Mouse (Mus musculus) gastrocnemius, adult 8-10 months (tissue): Measurements from ENCODE around the gene 2810006K23Rik. TPM values are rescaled to one million over a fixed set of nuclear protein-coding genes. Genes with fewer than 3 reads are reported as not detected.
A peak's percentile ranks its signal among the peaks of the same experiment; 100 is the strongest.
"Not testable (repeated sequence)": the region's sequence is repeated elsewhere in the genome, so short reads cannot be mapped to it uniquely, and the experiment has no call there.

Source experiments
- DNase-seq, 2 experiments: peaks; one replicate each; pipeline ENCODE4 v3.0.0; 2022; ENCODE audit warnings: low spot score in 2 of 2
- total RNA-seq, 4 experiments: library from RNA; stranded (reverse); gene quantifications; 2 replicates each; pipeline ENCODE4 v1.2.4; 2022

2810006K23Rik gene
- 1 to 10 TPM; 6.4 to 7.5 (median 7.0) TPM for total RNA-seq

GRCm38 (mm10) chr5:124327510-124328364 is at the start of gene 2810006K23Rik, which contains the start of gene Mphosph9:
TSS of gene 2810006K23Rik (plus strand) at chr5:124328089.
TSS of gene Mphosph9 (minus strand) at chr5:124327972.
- DNase-seq = peak; percentile 98 to 99

GRCm38 (mm10) chr5:124282854-124283253 is 45.0 kb upstream of the 2810006K23Rik start:
- no peak for DNase-seq

- no peak for DNase-seq
These were observed 43.6 kb upstream of the 2810006K23Rik start for GRCm38 (mm10) chr5:124284330-124284729.

- no peak for DNase-seq
These were observed 40.2 kb upstream of the 2810006K23Rik start for GRCm38 (mm10) chr5:124287616-124288247.

- DNase-seq = no peak
These were observed 37.7 kb upstream of the 2810006K23Rik start for GRCm38 (mm10) chr5:124290216-124290615.

GRCm38 (mm10) chr5:124293967-124294366 is 33.9 kb upstream of the 2810006K23Rik start:
- DNase-seq = no peak

- no peak for DNase-seq
These were observed 31.4 kb upstream of the 2810006K23Rik start for GRCm38 (mm10) chr5:124296475-124296874.

GRCm38 (mm10) chr5:124299307-124299706 is 28.6 kb upstream of the 2810006K23Rik start:
- not testable (repeated sequence) for DNase-seq

- DNase-seq = no peak
These were observed 27.8 kb upstream of the 2810006K23Rik start for GRCm38 (mm10) chr5:124300132-124300531.

GRCm38 (mm10) chr5:124302853-124303252 is 25.0 kb upstream of the 2810006K23Rik start:
- not testable (repeated sequence) for DNase-seq

GRCm38 (mm10) chr5:124309155-124309554 is 18.7 kb upstream of the 2810006K23Rik start:
- no peak for DNase-seq

GRCm38 (mm10) chr5:124310091-124310490 is 17.8 kb upstream of the 2810006K23Rik start:
- no peak for DNase-seq

GRCm38 (mm10) chr5:124315498-124315897 is 12.4 kb upstream of the 2810006K23Rik start:
- DNase-seq = no peak

GRCm38 (mm10) chr5:124315941-124316340 is 11.9 kb upstream of the 2810006K23Rik start:
- no peak for DNase-seq

- no peak for DNase-seq
These were observed 10.2 kb upstream of the 2810006K23Rik start for GRCm38 (mm10) chr5:124317648-124318047.

- no peak for DNase-seq
These were observed 1.1 kb upstream of the 2810006K23Rik start for GRCm38 (mm10) chr5:124326829-124327228.

GRCm38 (mm10) chr5:124330086-124330485 is 2.2 kb downstream of the 2810006K23Rik start:
- no peak for DNase-seq

GRCm38 (mm10) chr5:124334392-124334791 is 6.5 kb downstream of the 2810006K23Rik start:
- DNase-seq = no peak

- DNase-seq = no peak
These were observed 9.2 kb downstream of the 2810006K23Rik start for GRCm38 (mm10) chr5:124337103-124337502.

- no peak for DNase-seq
These were observed 10.0 kb downstream of the 2810006K23Rik start for GRCm38 (mm10) chr5:124337909-124338308.

- no peak for DNase-seq
These were observed 10.9 kb downstream of the 2810006K23Rik start for GRCm38 (mm10) chr5:124338791-124339190.

GRCm38 (mm10) chr5:124341753-124342339 is 14.0 kb downstream of the 2810006K23Rik start:
- DNase-seq = not testable (repeated sequence)
